15 mouse cellular contexts compared by ENCODE assay signal in genomic region chr13:48230996-48231395, GRCm38 (mm10). TPM values are rescaled to one million over a fixed set of nuclear protein-coding genes. Genes with fewer than 3 reads are reported as not detected.
DNase-seq lines count a peak whose midpoint lies in the region; ATAC-seq lines count a peak whose summit lies in the region.
"Had no signal": no experiment of that assay in that cellular context is flagged by ENCODE, and none has a peak within 500 bp of the region (broad histone marks: within the 10 kb centered on the region; RNA-seq: fewer than 3 reads in every experiment).

No protein-coding gene starts in this region.

- peak; percentile 4 to 6 for DNase-seq in heart, postnatal 10 days
- peak; percentile 86 for DNase-seq in midbrain, embryonic 11.5 days (ENCODE audit: low spot score, missing footprints)
- peak; percentile 52 for DNase-seq in embryonic facial prominence, embryonic 14.5 days (ENCODE audit: low spot score)
- no peak for DNase-seq in cerebellum, postnatal 10 days
- no peak for DNase-seq in kidney, adult 11 months
- DNase-seq: adrenal gland, postnatal 10 days; cerebellum, adult 2 months; gastrocnemius, postnatal 10 days; kidney, adult 9 months; thymus, postnatal 14 days had no signal

- no peaks in the 10 kb centered on the region for H3K9me3 ChIP-seq in heart, embryonic 12.5 days (replicated peaks)
- H3K9me3 ChIP-seq in midbrain, embryonic 11.5 days (ENCODE audit: control insufficient read depth, low read length) = no peaks in the 10 kb centered on the region
- H3K9me3 ChIP-seq in midbrain, embryonic 13.5 days = no peaks in the 10 kb centered on the region
- H3K9me3 ChIP-seq in embryonic facial prominence, embryonic 14.5 days (ENCODE audit: control insufficient read depth, low read length) = no peaks in the 10 kb centered on the region
- H3K9me3 ChIP-seq in limb, embryonic 13.5 days = no peaks in the 10 kb centered on the region
- H3K9me3 ChIP-seq: midbrain, embryonic 12.5 days had no signal

- no peak for ATAC-seq in heart, embryonic 12.5 days (ENCODE audit: insufficient number of reproducible peaks, low FRiP score)
- no peak for ATAC-seq in midbrain, embryonic 11.5 days (ENCODE audit: low FRiP score)
- no peak for ATAC-seq in midbrain, embryonic 13.5 days
- no peak for ATAC-seq in embryonic facial prominence, embryonic 14.5 days (ENCODE audit: low read depth)
- ATAC-seq in limb, embryonic 13.5 days (ENCODE audit: low FRiP score, low read depth) = no peak
- ATAC-seq: Patski had no signal

- intact Hi-C loops in heart, postnatal 10 days (cut with DNase I) = loop anchor here (10.0 kb wide), 1 partner anchor 234 kb away; no protein-coding TSS in a partner anchor

- no peak overlapping the region for H3K4me3 ChIP-seq in heart, embryonic 12.5 days
- no peak overlapping the region for H3K4me3 ChIP-seq in midbrain, embryonic 11.5 days (ENCODE audit: low read depth, low read length)
- H3K4me3 ChIP-seq in midbrain, embryonic 13.5 days (replicated peaks) = no peak overlapping the region
- no peak overlapping the region for H3K4me3 ChIP-seq in embryonic facial prominence, embryonic 14.5 days (ENCODE audit: low read depth, low read length)
- no peak overlapping the region for H3K4me3 ChIP-seq in limb, embryonic 13.5 days
- H3K4me3 ChIP-seq: midbrain, embryonic 12.5 days had no signal

- peaks cover 13% of the 10 kb centered on the region for H3K4me1 ChIP-seq in heart, embryonic 12.5 days (replicated peaks)
- H3K4me1 ChIP-seq in midbrain, embryonic 11.5 days (ENCODE audit: control insufficient read depth, insufficient read depth, low read length) = peaks cover 10% of the 10 kb centered on the region
- H3K4me1 ChIP-seq in midbrain, embryonic 13.5 days (replicated peaks) = peaks cover 23% of the 10 kb centered on the region
- H3K4me1 ChIP-seq in embryonic facial prominence, embryonic 14.5 days (ENCODE audit: control insufficient read depth, insufficient read depth, low read length) = peaks cover 20% of the 10 kb centered on the region; the same call in 1 of the 2 replicates
- H3K4me1 ChIP-seq in limb, embryonic 13.5 days = peaks cover 20% of the 10 kb centered on the region

- H3K4me2 ChIP-seq in heart, embryonic 12.5 days = no peak overlapping the region
- H3K4me2 ChIP-seq in midbrain, embryonic 11.5 days = no peak overlapping the region
- no peak overlapping the region for H3K4me2 ChIP-seq in midbrain, embryonic 13.5 days (replicated peaks)
- H3K4me2 ChIP-seq in embryonic facial prominence, embryonic 14.5 days (ENCODE audit: low read depth, low read length) = peak overlapping the region; percentile 8; the same call in 1 of the 2 replicates
- H3K4me2 ChIP-seq in limb, embryonic 13.5 days (replicated peaks) = no peak overlapping the region
- H3K4me2 ChIP-seq: midbrain, embryonic 12.5 days had no signal

- no peak overlapping the region for H3K9ac ChIP-seq in heart, embryonic 12.5 days
- H3K9ac ChIP-seq in midbrain, embryonic 11.5 days (ENCODE audit: low read length) = no peak overlapping the region
- no peak overlapping the region for H3K9ac ChIP-seq in midbrain, embryonic 13.5 days (replicated peaks)
- no peak overlapping the region for H3K9ac ChIP-seq in embryonic facial prominence, embryonic 14.5 days (ENCODE audit: low read depth, low read length)
- no peak overlapping the region for H3K9ac ChIP-seq in limb, embryonic 13.5 days
- H3K9ac ChIP-seq: midbrain, embryonic 12.5 days had no signal

- no peaks in the 10 kb centered on the region for H3K27me3 ChIP-seq in heart, embryonic 12.5 days (replicated peaks)
- no peaks in the 10 kb centered on the region for H3K27me3 ChIP-seq in midbrain, embryonic 11.5 days (ENCODE audit: control insufficient read depth, insufficient read depth, low read length)
- no peaks in the 10 kb centered on the region for H3K27me3 ChIP-seq in midbrain, embryonic 13.5 days
- no peaks in the 10 kb centered on the region for H3K27me3 ChIP-seq in embryonic facial prominence, embryonic 14.5 days (replicated peaks; ENCODE audit: control insufficient read depth, insufficient read depth, low read length)
- no peaks in the 10 kb centered on the region for H3K27me3 ChIP-seq in limb, embryonic 13.5 days
- H3K27me3 ChIP-seq: Patski had no signal

- no peaks in the 10 kb centered on the region for H3K36me3 ChIP-seq in heart, embryonic 12.5 days
- no peaks in the 10 kb centered on the region for H3K36me3 ChIP-seq in midbrain, embryonic 11.5 days (ENCODE audit: control insufficient read depth, insufficient read depth, low read length)
- no peaks in the 10 kb centered on the region for H3K36me3 ChIP-seq in midbrain, embryonic 13.5 days
- H3K36me3 ChIP-seq in embryonic facial prominence, embryonic 14.5 days (ENCODE audit: control insufficient read depth, insufficient read depth, low read length) = no peaks in the 10 kb centered on the region
- no peaks in the 10 kb centered on the region for H3K36me3 ChIP-seq in limb, embryonic 13.5 days
- H3K36me3 ChIP-seq: midbrain, embryonic 12.5 days had no signal

- WGBS in heart, embryonic 12.5 days = 57% methylated on average over 6 of the region's 6 CpGs
- WGBS in midbrain, embryonic 11.5 days = 43% methylated on average over 6 of the region's 6 CpGs
- WGBS in midbrain, embryonic 13.5 days = 36% methylated on average over 6 of the region's 6 CpGs
- WGBS in embryonic facial prominence, embryonic 14.5 days = 32% methylated on average over 6 of the region's 6 CpGs
- 58% methylated on average over 6 of the region's 6 CpGs for WGBS in limb, embryonic 13.5 days

- H3K27ac ChIP-seq in heart, embryonic 12.5 days (ENCODE audit: poor library complexity, severe bottlenecking) = no peak overlapping the region
- no peak overlapping the region for H3K27ac ChIP-seq in midbrain, embryonic 11.5 days (ENCODE audit: low read depth, low read length)
- no peak overlapping the region for H3K27ac ChIP-seq in midbrain, embryonic 13.5 days
- peak overlapping the region; percentile 30 for H3K27ac ChIP-seq in embryonic facial prominence, embryonic 14.5 days (replicated peaks; ENCODE audit: low read depth, low read length)
- H3K27ac ChIP-seq in limb, embryonic 13.5 days = peak overlapping the region; percentile 10; the same call in 1 of the 2 replicates
- H3K27ac ChIP-seq: midbrain, embryonic 12.5 days had no signal

RNA-seq across cellular contexts. Expression of gene Id4, which starts 30.0 kb away (rescaled TPM):
- 1 to 10 TPM; 2.3 to 2.8 TPM for total RNA-seq in heart, postnatal 10 days (2021)
- polyA plus RNA-seq in heart, embryonic 12.5 days (2016; fragmentation: Nextera tagmentation; extraction: Ambion mirVana) = 4.4 and 4.7 TPM in 2 replicates
- 56.4 and 61.4 TPM in 2 replicates for polyA plus RNA-seq in midbrain, embryonic 11.5 days (2014; fragmentation: Nextera tagmentation; extraction: Ambion mirVana)
- 124 and 162 TPM in 2 replicates for polyA plus RNA-seq in midbrain, embryonic 13.5 days (2015; fragmentation: Nextera tagmentation; extraction: Ambion mirVana)
- polyA plus RNA-seq in embryonic facial prominence, embryonic 14.5 days (2014; fragmentation: Nextera tagmentation; extraction: Ambion mirVana) = 11.8 and 13.0 TPM in 2 replicates
- 10.2 and 10.4 TPM in 2 replicates for polyA plus RNA-seq in limb, embryonic 13.5 days (2015; fragmentation: Nextera tagmentation; extraction: Ambion mirVana)

Comparison
In these comparisons a context has a peak if more than half of its experiments do, and no peak if none do; other contexts are left out.
1. DNase-seq: peak in heart, postnatal 10 days (2 of 2), midbrain, embryonic 11.5 days (single experiment) and embryonic facial prominence, embryonic 14.5 days (single experiment); none in cerebellum, postnatal 10 days (0 of 2) and kidney, adult 11 months (single experiment).
2. H3K27ac ChIP-seq: peak in embryonic facial prominence, embryonic 14.5 days (single experiment) and limb, embryonic 13.5 days (single experiment); none in heart, embryonic 12.5 days (single experiment), midbrain, embryonic 11.5 days (single experiment) and midbrain, embryonic 13.5 days (single experiment).